Mouse (Mus musculus): ENCODE results near the gene Pld3.
A peak's percentile ranks its signal among the peaks of the same experiment; 100 is the strongest.

Pld3 gene

DNA sequence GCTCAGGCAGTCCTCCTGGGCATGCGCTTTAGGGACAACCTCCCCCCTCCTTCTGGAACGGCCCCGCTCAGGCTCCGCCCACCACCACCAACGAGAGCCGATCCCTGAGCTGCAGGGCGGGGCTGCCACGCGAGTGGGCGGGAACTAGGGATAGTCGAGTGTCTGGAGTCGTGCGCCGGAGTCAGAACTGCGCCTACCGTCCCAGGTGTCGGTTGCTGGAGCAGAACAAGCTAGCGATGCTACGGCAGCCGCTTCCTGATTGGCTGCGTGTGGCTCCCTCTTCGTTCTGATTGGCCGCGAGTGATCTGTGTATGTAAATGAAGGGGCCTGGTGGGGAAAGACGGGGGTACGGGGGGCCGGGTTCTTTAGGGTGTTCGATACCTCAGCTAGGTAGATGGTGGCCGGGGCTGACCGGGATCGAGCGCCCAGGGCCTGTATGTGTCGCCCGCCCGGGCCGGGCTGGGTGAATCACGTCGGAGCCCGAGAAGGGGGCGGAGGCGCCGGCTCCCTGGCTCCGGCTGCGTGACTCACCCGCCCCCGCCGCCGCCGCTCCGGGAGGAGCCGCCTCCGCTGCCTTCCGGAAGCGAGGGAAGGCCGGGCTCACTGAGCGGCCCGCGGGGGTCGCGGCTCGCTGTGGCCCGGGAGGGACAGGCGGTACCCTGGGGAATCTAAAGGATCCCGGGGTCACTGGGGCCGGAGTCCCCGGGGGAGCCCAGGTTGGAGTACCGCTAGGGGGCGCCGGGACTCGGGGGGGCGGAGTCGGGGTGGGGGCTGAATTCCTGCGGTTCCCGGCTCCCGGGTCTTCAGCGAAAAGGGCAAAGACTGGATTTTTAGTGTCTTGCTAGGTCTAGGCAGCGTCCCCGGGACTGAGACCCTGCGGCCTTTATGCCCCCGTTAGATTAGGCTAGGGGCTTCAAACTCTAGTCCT is 66.0 kb downstream of the Pld3 start, which contains the start of gene Sertad1:
Sertad1 (plus strand) TSS at position 141 of the 928 bp plus-strand sequence.
- peak; percentile 100 for DNase-seq (ENCODE audit: low spot score in 2 of 2)

DNA sequence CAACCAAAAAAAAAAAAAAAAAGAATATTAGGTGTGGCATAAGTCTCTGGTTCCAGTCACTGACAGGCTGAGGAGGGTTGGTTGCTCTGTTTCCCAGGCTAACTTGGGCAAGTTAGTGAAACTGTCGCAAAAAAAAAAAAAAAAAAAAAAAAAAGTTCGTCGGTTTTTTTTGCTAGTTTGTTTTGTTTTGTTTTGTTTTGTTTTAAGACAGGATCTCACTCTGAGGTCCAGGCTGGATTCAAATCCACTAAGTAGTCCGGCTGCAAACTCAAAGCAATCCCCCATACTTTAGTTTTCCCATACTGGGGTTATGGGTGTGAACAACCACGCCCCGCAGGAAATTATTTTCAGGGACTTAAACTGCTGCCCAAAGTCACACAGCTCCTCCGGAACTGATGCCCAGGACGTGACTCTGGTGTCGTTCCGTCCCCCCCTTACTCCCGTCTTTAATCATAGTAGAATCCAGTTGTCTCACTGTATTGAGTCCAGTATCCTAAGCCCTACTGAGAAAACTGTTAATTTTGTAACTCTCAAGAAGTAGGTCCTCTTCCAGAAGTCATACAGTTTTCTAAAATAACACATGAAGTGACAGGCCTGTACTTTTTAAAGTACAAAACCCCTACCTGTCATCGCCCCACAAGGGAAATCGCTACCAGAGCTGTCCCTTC is 66.8 kb downstream of the Pld3 start:
- no peak for DNase-seq (ENCODE audit: low spot score in 2 of 2)

DNA sequence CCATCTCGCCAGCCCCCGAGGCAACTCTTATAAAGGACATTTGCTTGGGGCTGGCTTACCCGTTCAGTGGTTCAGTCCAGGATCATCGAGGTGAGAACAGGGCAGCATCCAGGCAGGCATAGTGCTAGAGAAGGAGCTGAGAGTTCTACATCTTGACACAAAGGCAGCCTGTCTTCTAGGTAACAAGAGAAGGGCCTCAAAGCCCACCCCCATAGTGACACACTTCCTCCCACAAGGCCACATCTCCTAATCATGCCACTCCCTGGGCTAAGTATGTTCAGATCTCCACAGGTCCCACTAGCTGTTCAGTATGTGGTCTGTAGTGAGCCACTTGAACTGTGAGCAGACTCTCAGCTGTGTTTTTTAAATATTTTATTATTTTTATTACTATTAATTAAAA is 69.2 kb downstream of the Pld3 start:
- DNase-seq (ENCODE audit: low spot score in 2 of 2) = no peak
